Mouse (Mus musculus) kidney, adult 2 months (tissue): Measurements from ENCODE around the gene Cops4.

ENCODE experiments used
- CTCF ChIP-seq: fragments of 200-500 bp; conservative IDR thresholded peaks from 2 replicates; pipeline ENCODE4 v1.5.1; 2011; ENCODE audit warnings: low read depth, mild to moderate bottlenecking, control low read depth, low read length, moderate library complexity, mixed read lengths; ENCODE audit not compliant: insufficient read depth, insufficient read length
- POLR2A ChIP-seq: fragments of 200-500 bp; IDR thresholded peaks from one replicate; pipeline ENCODE4 v1.6.1; 2011; ENCODE audit warnings: low read depth, low read length, control low read depth

GRCm38 (mm10) chr5:100585206-100585644 lies 67.1 kb downstream of the Cops4 start:
- no peak for TF ChIP-seq POLR2A
- TF ChIP-seq CTCF, result no peak
